Mouse (Mus musculus): Measurements from ENCODE around the gene Smurf1.

DNA sequence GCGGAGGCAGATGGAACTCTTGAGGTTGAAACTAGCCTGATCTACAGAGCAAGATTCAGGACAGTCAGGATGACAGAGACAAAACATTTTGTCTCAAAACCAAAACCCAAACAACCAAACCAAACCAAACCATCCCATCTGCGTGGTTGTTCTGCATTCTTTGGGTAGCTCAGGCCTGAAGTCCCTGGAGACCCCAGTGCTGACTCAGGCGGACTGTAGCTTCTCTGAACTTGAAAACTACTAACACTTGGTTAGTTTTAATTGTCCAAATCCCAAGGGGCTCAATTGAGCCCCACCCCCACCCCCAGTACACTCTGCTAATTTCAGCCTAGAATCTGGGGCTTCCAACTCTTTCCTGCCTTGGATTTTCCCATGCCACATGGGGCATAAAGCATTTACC lies 37.7 kb upstream of the Smurf1 start:
- TF ChIP-seq CTCF (IDR thresholded peaks at IDR 0.05; ENCODE audit: control insufficient read depth, insufficient read depth, low read length): no peak
- no peak for TF ChIP-seq POLR2A (IDR thresholded peaks at IDR 0.05; ENCODE audit: borderline replicate concordance, control insufficient read depth, low read depth, low read length)
